Mouse (Mus musculus) stomach, postnatal 0 days (tissue): Measurements from ENCODE around the gene Zbtb21.

Source experiments
- CTCF ChIP-seq: IDR thresholded peaks from 2 replicates; pipeline ENCODE4 v1.5.1; 2016; ENCODE audit warnings: antibody characterized with exemption, low read depth, mild to moderate bottlenecking, moderate library complexity
- EP300 ChIP-seq: optimal IDR thresholded peaks from 2 replicates; pipeline ENCODE3; 2016; ENCODE audit warnings: antibody characterized with exemption

- TF ChIP-seq CTCF (no peak), EP300 (no peak)
These were observed 38.7 kb downstream of the Zbtb21 start for GRCm38 (mm10) chr16:97923700-97924099.
